Mouse (Mus musculus): ENCODE data around the gene Xrcc3.

Gene Xrcc3

DNA sequence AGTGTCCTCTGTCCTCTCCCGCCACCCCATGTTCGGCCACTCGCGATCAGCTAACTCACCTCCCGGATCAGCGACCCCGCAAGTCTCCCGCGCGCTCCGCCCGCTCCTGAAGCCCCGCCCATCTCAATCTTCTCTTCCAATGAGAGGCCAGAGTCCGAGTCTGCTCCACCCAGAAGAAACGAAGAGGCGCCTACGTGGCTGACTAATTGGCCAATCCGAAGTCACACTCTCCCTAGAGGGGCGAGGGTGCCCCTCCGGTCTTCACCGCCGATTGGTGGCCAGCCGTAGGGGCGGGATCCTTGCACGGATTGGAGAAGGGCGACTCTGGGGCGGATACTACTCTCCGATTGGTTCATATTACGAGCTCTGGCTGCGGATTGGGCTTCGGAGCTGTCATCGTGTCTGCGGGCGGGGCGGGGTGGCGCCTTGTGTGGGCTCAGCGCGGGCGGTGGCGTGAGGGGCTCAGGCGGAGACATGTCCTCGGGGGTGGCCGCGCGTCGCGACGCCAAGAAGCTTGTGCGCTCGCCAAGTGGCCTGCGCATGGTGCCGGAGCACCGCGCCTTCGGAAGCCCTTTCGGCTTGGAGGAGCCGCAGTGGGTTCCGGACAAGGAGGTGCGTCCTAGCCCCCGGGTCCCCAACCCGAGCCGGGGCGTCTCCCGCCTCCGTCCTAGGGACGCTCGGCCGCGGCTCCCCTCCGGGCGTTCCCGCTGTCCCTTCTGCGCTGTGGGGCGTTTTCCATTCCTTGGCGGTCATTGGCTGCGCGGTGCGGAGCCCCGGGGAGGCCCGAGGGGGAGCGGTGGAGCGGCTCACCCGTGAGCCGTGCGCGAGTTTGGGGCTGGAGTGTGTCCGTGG, at the start of gene Xrcc3, which contains the start of gene Zfyve21:
TSS of gene Xrcc3 (minus strand) at position 108 of the 852 bp plus-strand sequence.
TSS of gene Zfyve21 (plus strand) at position 405 of the 852 bp plus-strand sequence.
- peak; percentile 97 for ATAC-seq (ENCODE audit: insufficient number of reproducible peaks, low FRiP score, low TSS enrichment)

DNA sequence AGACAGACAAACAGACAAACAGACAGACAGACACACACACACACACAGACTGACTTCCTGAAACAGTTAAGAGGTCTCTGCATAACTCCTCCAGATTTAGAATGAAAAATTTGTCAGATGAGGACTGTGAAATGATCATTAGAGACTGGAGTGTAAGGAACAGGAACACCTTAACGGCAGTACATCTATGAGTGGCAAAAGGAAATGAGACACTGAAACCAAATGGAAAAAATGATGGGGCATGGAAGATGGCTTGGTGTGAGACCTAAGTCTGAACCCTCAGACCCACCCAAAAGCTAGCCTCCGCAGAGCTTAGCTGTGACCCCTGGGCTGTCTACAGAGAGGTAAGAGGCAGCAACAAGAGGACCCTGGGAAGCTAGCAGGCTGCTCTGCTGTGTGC, 41.8 kb upstream of the Xrcc3 start:
- no peak for ATAC-seq (ENCODE audit: insufficient number of reproducible peaks, low FRiP score, low TSS enrichment)

DNA sequence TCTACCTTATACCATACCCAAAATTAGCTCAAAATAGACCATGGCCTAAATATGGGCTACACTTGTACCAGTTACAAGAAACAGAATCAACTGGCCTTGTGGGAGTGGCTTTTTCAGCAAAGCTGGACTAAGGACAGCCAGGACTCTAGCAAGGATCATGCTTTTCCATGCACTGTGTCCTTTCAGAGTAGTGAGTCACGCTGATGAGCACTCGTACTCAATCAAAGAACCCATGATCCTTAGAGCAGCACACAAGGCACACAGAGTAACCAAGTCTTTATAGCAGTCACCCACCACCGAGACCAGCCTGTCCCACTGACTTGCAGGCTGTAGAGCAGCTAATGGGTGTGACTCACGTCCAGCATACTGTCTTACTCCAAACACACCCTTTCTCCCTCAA, 39.9 kb upstream of the Xrcc3 start:
- no peak for ATAC-seq (ENCODE audit: insufficient number of reproducible peaks, low FRiP score, low TSS enrichment)

DNA sequence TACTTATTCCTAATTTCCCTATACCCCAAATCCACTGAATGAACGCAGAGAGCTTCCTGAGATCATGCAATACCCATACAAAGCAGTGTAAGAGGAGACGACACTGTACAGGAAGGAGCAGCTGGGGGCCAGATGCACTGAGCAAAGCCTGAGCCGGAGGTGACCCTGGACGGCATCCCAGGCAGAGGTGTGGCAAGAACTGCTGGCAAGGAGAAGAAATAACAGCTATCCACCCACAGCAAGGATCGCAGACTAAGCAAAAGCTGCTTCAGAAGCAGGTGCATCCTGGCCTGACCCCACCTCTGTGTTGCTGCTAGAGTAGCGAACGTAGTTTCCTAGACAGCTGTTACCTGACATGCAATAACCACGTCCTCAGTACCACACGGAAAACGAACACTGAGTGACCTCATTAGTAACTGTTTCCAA, 39.4 kb upstream of the Xrcc3 start:
- no peak for ATAC-seq (ENCODE audit: insufficient number of reproducible peaks, low FRiP score, low TSS enrichment)

DNA sequence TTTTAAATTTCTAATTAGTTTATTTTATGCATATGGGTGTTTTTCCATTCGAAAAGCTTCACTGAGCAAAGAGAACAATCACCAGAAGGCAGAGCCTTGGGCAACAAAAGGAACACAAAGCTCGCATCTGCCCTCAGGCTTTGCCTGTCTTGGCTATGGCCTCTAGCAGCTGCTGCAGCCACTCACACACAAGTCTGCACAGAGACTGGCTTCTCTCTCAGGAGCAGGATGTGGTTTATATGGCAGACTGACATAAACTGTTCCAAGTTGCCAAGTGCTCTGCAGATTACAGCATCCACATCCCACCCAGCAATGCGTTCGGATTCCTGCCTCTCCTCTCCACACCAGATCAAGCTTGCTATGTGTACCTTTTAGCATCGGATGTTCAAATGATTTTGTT, 38.1 kb upstream of the Xrcc3 start:
- ATAC-seq (ENCODE audit: insufficient number of reproducible peaks, low FRiP score, low TSS enrichment) = no peak

DNA sequence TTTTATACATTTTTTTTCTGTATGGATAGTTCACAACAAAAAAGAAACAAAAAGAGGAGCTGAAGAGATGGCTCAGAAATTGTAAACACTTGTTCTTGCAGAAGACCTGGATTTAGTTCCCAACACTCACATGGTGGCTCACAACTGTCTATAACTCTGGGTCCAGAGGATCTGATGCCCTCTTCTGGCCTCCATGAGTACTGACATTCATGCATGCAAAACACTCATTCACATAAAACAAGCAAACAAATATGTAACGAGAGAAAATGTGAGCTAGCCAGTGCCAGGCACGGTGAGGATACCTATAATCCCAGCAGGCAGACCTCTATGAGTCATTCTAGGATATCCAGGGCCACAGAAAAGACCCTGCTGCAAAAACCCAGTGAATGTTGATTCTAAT, 37.6 kb upstream of the Xrcc3 start:
- no peak for ATAC-seq (ENCODE audit: insufficient number of reproducible peaks, low FRiP score, low TSS enrichment)

DNA sequence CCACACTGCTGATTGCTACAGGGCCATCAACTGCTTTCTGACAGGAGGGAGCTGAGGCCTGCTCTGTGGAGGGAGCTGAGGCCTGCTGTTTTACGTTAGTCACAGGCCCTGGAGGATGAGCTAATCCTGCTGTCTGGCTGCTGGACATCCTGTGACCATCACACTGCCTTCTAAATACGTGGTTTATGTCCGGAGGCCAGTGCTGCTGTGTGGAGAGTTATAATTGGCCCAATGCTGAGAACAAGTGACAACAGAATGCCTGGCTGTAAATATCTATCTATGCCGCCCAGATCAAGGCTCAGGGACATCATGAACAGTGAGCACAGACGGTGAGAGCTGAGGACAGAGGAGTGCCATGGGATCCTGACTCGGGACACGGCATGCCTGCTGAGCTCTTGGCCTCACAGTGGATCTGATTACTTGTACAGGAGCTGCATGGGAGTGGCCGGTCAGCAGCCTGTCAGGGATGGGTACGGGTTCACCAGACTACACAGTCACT, 34.7 kb upstream of the Xrcc3 start:
- ATAC-seq (ENCODE audit: insufficient number of reproducible peaks, low FRiP score, low TSS enrichment) = peak; percentile 20; the same call in 1 of the 2 replicates

DNA sequence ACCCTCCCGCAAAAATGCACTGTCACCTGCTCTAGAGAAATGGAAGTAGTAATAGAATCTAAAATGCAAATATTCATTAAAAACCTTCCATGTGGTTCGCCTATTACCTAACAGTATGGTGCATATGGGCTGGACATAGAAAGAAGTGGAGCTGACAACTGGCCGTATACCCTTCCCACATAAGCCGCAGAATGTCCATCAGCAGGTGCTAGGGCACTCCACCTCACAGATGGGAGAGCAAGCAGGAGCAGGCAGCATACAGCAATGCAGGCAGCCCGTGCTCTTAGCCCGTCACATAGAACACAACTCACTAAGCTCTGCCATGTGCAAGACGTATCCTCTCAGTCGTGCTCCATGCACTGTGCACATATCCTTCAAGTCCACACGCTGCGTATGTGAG, 33.1 kb upstream of the Xrcc3 start:
- ATAC-seq (ENCODE audit: insufficient number of reproducible peaks, low FRiP score, low TSS enrichment) = no peak

DNA sequence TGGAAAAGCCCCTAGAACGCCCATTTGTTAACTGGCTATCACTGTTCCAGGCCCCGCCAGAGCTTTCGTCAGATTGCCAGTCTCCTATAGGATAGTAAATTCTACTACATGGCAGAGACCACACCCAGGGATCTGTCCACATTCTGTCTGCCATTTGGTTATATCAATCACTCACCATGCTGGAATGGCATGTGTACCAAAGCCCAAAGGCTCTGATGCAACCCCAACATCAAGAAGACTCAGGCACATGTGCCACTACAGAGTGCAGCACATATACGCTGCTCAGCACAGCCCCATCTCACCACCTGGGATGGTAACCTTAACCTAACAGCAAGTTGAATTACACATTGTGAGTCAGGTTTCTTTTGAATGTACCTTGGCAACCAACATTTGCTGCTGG, 32.3 kb upstream of the Xrcc3 start:
- ATAC-seq (ENCODE audit: insufficient number of reproducible peaks, low FRiP score, low TSS enrichment) = no peak

DNA sequence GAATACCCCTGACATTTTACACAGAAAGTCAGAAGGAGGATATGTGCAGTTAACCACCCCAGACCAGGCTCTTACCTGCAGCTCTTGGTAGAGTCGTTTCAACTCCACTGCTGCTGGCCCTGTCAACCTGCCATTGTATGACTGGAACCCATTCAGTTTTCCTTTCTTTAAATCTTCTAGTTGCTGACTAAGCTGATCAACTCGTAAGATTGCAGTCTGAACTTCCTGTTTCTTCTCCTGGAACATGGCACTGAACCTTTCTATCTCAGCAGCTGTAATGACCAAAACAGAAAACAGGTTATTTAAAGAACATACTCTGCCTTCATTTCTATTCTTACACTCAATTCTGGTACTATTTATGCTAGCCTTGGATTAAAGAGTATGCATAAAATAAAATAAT, 29.8 kb upstream of the Xrcc3 start:
- ATAC-seq (ENCODE audit: insufficient number of reproducible peaks, low FRiP score, low TSS enrichment) = no peak

DNA sequence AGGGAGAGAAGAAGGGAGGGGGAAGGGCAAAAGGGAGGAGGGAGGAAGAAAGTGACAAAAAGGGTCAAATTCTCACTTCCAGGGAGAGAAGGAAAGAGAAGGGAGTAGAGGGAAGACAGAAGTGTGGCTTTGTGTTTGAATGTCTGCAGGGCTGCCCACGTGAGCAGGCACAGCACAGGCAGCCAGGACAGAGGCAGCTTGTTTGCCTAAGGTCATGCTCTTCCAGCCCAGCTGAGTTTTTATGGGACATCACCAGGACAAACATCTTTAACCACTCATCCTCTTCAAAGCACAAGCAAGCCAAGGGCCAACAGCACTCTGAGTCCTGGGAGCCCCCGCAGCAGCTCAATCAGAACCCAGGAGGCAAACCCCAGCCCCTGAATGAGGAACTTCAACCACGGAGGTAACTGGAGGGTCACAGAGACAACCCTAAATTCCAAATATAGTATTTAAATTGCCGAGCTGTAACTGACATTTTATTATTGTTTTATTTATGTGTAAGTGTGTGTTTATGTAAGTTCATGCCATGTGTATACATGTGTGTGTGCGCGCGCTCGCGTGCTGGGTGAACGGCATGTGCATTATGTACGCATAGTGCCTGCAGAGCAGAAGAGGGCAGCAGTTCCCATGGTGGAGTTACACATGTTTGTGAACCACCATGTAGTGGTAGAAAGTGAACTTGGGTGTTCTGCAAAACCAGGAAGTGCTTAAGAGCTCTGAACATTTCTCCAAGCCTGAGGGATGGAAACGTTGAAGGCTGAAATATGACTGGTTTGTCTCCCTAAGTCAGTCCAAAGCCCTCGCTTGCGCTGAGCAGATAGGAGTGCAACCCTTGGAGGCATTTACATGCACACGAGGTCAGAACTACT, 29.1 kb upstream of the Xrcc3 start:
- no peak for ATAC-seq (ENCODE audit: insufficient number of reproducible peaks, low FRiP score, low TSS enrichment)

DNA sequence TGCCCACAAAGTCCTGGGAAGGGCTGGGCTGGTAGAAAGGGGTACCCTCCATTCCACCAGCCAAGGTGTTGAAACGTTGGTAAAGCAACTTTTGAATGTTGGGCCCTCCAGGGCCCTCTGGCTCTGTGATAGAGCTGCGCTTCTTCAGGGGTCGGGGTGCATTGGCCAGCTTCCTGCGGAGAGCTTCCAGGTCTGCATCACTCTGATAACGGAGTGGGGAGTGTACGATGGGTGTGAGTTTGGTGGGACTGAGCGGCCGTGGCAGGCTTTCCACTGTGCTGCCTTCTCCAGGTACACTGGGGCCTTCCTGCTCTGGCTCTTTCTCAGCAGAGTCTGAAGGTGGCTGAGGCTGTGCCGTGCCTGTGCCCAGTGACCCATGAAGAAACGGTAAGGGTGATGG, 19.8 kb upstream of the Xrcc3 start:
- ATAC-seq (ENCODE audit: insufficient number of reproducible peaks, low FRiP score, low TSS enrichment) = no peak

DNA sequence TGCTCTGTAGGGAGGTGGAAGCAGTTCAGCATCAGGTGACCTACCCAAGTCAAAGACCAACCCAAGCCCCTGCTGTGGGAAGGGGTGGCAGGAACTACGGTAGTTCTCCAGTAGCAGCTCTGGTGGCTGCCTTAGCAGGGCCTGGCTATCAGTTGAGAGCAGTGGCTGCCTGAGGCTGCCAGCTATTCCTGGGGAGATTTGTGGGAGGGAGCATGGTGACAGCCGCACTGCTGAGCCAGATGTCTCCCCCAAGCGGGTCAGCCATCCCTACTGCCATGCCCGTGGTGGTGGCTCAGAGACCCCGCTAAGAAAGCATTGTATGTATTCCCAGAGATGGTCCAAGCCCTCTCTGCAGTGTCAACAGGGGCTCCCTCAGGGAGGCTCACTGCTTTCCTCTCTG, 19.0 kb upstream of the Xrcc3 start:
- no peak for ATAC-seq (ENCODE audit: insufficient number of reproducible peaks, low FRiP score, low TSS enrichment)

DNA sequence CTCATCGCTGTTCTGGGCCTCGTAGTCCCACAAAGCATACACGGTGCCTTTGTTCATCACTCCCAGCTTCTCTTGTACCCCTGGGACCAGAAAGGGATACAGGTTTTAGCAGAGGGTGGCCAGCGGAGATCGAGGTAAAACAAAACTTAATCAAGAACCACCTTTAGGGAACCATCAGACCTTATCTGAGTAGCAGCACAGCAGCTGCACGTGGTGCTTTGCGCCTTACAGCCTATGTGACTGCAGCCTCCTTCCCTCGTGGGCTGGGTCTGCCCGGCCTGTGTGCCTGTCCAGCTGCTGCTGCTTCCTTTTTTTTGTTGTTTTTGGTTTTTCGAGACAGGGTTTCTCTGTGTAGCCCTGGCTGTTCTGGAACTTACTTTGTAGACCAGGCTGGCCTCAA, 16.7 kb upstream of the Xrcc3 start:
- ATAC-seq (ENCODE audit: insufficient number of reproducible peaks, low FRiP score, low TSS enrichment) = no peak

DNA sequence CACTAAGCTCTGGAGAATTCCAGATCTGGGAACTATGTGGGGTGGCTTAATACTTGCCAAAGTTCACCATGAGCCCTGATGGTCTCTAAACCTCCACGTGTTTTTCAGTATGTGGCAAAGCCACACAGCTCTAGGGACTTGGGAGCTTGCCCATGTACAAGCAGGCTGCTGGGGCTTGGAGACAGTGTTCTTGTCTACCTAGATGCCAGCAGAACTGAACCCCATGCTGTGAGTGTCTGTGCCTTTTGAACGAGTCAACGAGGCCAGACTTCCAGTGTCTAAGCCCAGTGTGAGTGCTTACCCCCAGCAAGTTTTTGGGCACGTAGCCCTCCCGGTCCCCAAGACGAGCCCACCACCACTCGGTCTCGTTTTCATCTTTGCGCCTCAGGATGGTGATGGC, 16.3 kb upstream of the Xrcc3 start:
- peak; percentile 69 for ATAC-seq (ENCODE audit: insufficient number of reproducible peaks, low FRiP score, low TSS enrichment)

DNA sequence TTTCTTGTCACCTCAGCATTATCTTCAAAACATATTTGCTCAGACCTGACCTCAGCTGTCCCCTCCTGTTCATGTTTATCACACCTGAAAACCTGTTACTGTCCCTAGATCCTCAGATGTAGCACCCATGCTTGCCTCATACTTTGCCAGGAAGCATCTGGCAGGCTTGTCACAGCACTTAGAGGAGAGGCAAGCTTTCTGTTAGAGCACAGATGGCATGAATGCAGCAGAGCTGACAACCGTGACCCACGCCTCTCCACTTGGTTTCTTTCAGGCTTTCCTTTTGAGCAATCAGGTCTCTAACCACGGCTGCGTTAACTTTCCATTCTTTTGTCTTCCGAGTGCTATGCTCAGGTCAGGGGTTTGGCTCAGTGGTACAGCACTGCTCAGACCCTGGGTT, 15.8 kb upstream of the Xrcc3 start:
- no peak for ATAC-seq (ENCODE audit: insufficient number of reproducible peaks, low FRiP score, low TSS enrichment)

DNA sequence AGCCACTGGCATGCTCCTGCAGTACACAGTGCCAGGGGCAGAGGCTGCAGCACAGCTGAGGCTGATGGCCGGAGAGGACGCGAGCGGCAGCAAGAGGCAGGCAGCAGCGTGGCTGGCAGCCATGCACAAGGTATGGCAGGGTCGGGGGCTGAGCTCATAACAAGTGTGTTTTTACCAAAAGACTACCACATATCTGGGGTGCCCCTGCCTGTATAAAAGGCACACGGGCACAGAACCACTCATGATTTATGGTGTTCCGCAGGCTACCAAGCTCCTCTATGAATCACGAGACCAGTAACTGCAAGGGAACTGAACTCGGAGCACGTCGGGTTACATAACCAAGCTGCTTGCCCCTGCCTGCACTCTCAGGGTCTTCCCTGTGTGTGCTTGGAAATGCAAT, 13.9 kb upstream of the Xrcc3 start:
- no peak for ATAC-seq (ENCODE audit: insufficient number of reproducible peaks, low FRiP score, low TSS enrichment)

DNA sequence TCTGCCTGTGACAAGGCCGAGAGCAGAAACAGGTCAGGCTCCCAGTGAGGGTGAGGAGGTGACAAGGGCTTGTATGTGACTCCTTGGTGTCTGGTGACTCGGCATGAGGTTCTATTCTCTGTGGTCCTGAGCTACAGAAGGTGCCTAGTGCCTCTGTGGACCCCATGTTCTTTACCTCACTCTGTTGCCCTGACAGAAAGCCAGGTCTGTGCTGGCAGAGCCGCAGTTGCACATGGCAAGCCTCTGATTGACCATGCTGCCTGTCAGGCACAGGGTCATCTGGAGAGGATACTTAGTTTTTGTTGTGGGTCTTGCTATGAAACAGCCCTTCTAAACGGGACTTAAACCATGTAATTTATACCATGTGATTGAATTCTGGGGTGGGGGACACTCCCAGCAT, 8.3 kb upstream of the Xrcc3 start:
- no peak for ATAC-seq (ENCODE audit: insufficient number of reproducible peaks, low FRiP score, low TSS enrichment)

DNA sequence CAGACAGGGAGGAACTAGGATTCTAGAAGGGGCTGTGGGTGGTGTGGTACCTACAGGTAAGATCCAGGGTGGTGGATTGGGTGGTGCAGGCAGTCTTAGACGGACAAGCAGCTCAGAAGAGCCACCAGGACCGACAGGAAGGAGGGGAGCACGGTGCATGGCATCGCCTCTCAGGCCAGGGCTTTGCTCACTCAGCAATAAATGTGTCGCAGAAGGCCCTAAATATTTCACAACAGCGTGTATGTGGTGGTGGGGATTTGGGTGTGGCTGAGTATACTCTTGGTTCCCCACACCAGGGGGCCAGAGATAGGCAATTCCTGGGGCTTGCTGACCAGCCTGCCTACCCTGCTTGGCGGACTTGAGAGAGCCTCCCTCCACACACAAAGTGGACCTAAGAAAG, 7.0 kb upstream of the Xrcc3 start:
- ATAC-seq (ENCODE audit: insufficient number of reproducible peaks, low FRiP score, low TSS enrichment) = no peak

DNA sequence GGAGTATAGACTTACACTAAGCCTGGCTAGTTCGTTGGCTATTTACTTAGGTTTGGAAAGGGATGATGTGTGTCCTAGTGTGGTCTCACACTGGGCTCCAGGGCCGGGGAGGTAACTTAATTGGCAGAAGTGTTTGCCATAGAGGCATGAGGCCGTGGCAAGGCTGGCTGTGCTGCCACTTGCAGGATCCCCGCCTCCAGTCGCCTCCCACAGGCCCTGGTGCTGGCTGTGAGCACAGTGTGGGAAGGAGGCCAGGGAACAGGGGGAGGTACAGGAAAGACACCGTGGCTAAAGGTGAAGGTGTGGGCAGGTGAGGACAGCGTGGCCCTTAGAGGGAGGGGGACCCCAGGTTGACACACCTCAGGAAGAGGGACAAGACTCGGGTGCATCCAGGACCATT, 6.3 kb upstream of the Xrcc3 start:
- ATAC-seq (ENCODE audit: insufficient number of reproducible peaks, low FRiP score, low TSS enrichment) = no peak

DNA sequence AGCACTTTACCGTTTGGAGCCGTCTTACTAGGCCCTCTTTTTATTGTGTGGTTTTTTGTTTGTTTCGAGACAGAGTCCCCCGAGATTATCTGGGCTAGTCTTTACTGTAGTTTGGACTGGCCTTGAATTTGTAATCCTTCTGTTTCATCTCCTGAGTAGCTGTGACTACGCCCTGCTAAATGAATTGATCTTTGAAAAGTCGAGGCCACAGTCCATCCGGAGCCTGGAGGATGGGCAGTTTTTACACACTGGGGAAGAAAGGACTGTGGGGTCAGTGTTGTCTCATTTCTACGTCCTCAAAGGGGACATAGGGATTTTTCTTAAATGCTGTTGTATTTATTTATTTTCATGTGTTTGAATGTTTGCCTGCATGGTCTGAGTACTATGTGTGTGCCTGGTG, 4.3 kb upstream of the Xrcc3 start:
- no peak for ATAC-seq (ENCODE audit: insufficient number of reproducible peaks, low FRiP score, low TSS enrichment)
